Mouse (Mus musculus) hindbrain, embryonic 12.5 days (tissue): ENCODE data around the gene Rtp1. TPM values are rescaled to one million over a fixed set of nuclear protein-coding genes. Genes with fewer than 3 reads are reported as not detected.

ENCODE experiments used
- ATAC-seq: fragments of 200-750 bp; cut with Nextera tagmentation; 2 replicates; pipeline ENCODE4 v1.8.0; 2017; ENCODE audit warnings: moderate TSS enrichment; ENCODE audit not compliant: low FRiP score
- H3K27ac ChIP-seq: fragments of 300-500 bp; sonication (generic); 2 replicates; pipeline ENCODE4 v1.5.1; 2016; ENCODE audit warnings: mild to moderate bottlenecking
- H3K27me3 ChIP-seq: fragments of 300-500 bp; sonication (generic); 2 replicates; pipeline ENCODE4 v1.6.1; 2016; ENCODE audit warnings: mild to moderate bottlenecking
- H3K36me3 ChIP-seq: fragments of 300-500 bp; sonication (generic); 2 replicates; pipeline ENCODE4 v1.6.1; 2016; ENCODE audit warnings: mild to moderate bottlenecking
- H3K4me1 ChIP-seq: fragments of 300-500 bp; sonication (generic); 2 replicates; pipeline ENCODE4 v1.6.1; 2016
- H3K4me2 ChIP-seq: fragments of 300-500 bp; sonication (generic); replicated peaks from 2 replicates; pipeline ENCODE4 v1.6.1; 2016; ENCODE audit warnings: mild to moderate bottlenecking
- H3K4me3 ChIP-seq: fragments of 300-500 bp; sonication (generic); 2 replicates; pipeline ENCODE4 v1.5.1; 2016; ENCODE audit warnings: mild to moderate bottlenecking
- H3K9ac ChIP-seq: fragments of 300-500 bp; sonication (generic); 2 replicates; pipeline ENCODE4 v1.6.1; 2016; ENCODE audit warnings: mild to moderate bottlenecking, moderate library complexity
- H3K9me3 ChIP-seq: fragments of 300-500 bp; sonication (generic); replicated peaks from 2 replicates; pipeline ENCODE4 v1.6.1; 2016; ENCODE audit warnings: mild to moderate bottlenecking
- WGBS: fragments of 180-500 bp; shearing (Covaris S2); methylation state at CpG from one replicate; pipeline ENCODE4 v1.1.7; 2016; 5-methylcytosine and 5-hydroxymethylcytosine counted together
- polyA plus RNA-seq: library from polyadenylated mRNA; unstranded; fragments of >200 nt; fragmentation: Nextera tagmentation; extraction: Ambion mirVana; gene quantifications from 2 replicates; pipeline ENCODE4 v1.2.1, GENCODE M21; 2016

Gene Rtp1
- polyA plus RNA-seq, 1 experiment from 2014 or later, result not detected

- Histone ChIP-seq H3K4me1 (no peaks in the 10 kb centered on the region), H3K27ac (no peak overlapping the region), H3K4me3 (no peak overlapping the region), H3K36me3 (no peaks in the 10 kb centered on the region), H3K27me3 (no peaks in the 10 kb centered on the region), H3K9ac (no peak overlapping the region), H3K4me2 (no peak overlapping the region), H3K9me3 (no peaks in the 10 kb centered on the region)
- WGBS, result 66% methylated on average over 7 of the region's 7 CpGs
- ATAC-seq, result no peak
These were observed 30.1 kb downstream of the Rtp1 start for GRCm38 (mm10) chr16:23458906-23459588.

- H3K4me3 ChIP-seq, result no peak overlapping the region
- no peak for ATAC-seq
- no peak overlapping the region for H3K27ac ChIP-seq
These were observed 34.9 kb downstream of the Rtp1 start for GRCm38 (mm10) chr16:23463671-23464347.

GRCm38 (mm10) chr16:23471551-23471950 lies 42.6 kb downstream of the Rtp1 start:
- no peaks in the 10 kb centered on the region for H3K4me1 ChIP-seq
- no peak overlapping the region for H3K4me2 ChIP-seq
- H3K27ac ChIP-seq, result no peak overlapping the region
- no peaks in the 10 kb centered on the region for H3K27me3 ChIP-seq
- peaks cover 10% of the 10 kb centered on the region for H3K36me3 ChIP-seq
- 93% methylated on average over 6 of the region's 6 CpGs for WGBS
- H3K9ac ChIP-seq, result no peak overlapping the region
- no peaks in the 10 kb centered on the region for H3K9me3 ChIP-seq
- H3K4me3 ChIP-seq, result no peak overlapping the region
- ATAC-seq, result no peak

More at GRCm38 (mm10) chr16:23463671-23464347, 34.9 kb downstream of the Rtp1 start:
- no peaks in the 10 kb centered on the region for H3K9me3 ChIP-seq
- no peaks in the 10 kb centered on the region for H3K36me3 ChIP-seq
- H3K4me2 ChIP-seq, result no peak overlapping the region
- H3K4me1 ChIP-seq, result no peaks in the 10 kb centered on the region
- WGBS, result 90% methylated on average over 4 of the region's 4 CpGs
- H3K27me3 ChIP-seq, result no peaks in the 10 kb centered on the region
- no peak overlapping the region for H3K9ac ChIP-seq

- peaks cover 10% of the 10 kb centered on the region for H3K36me3 ChIP-seq
- H3K9ac ChIP-seq, result no peak overlapping the region
- no peaks in the 10 kb centered on the region for H3K27me3 ChIP-seq
- H3K4me2 ChIP-seq, result no peak overlapping the region
- no peak overlapping the region for H3K27ac ChIP-seq
- no peaks in the 10 kb centered on the region for H3K4me1 ChIP-seq
- no peaks in the 10 kb centered on the region for H3K9me3 ChIP-seq
- WGBS, result 75% methylated on average over 3 of the region's 3 CpGs
- no peak overlapping the region for H3K4me3 ChIP-seq
- ATAC-seq, result no peak
These were observed 43.1 kb downstream of the Rtp1 start for GRCm38 (mm10) chr16:23472046-23472445.

- H3K4me3 ChIP-seq, result no peak overlapping the region
- H3K36me3 ChIP-seq, result no peaks in the 10 kb centered on the region
- no peak overlapping the region for H3K27ac ChIP-seq
- 90% methylated on average over 4 of the region's 4 CpGs for WGBS
- H3K27me3 ChIP-seq, result no peaks in the 10 kb centered on the region
- ATAC-seq, result no peak
- H3K4me1 ChIP-seq, result no peaks in the 10 kb centered on the region
- H3K9me3 ChIP-seq, result no peaks in the 10 kb centered on the region
- H3K9ac ChIP-seq, result no peak overlapping the region
- no peak overlapping the region for H3K4me2 ChIP-seq
These were observed 46.7 kb downstream of the Rtp1 start for GRCm38 (mm10) chr16:23475651-23476050.

- no peak for ATAC-seq
- H3K9me3 ChIP-seq, result no peaks in the 10 kb centered on the region
- H3K4me3 ChIP-seq, result no peak overlapping the region
- H3K36me3 ChIP-seq, result no peaks in the 10 kb centered on the region
- no peak overlapping the region for H3K4me2 ChIP-seq
- H3K4me1 ChIP-seq, result no peaks in the 10 kb centered on the region
- no peak overlapping the region for H3K9ac ChIP-seq
- no peaks in the 10 kb centered on the region for H3K27me3 ChIP-seq
- no peak overlapping the region for H3K27ac ChIP-seq
These were observed 47.7 kb downstream of the Rtp1 start for GRCm38 (mm10) chr16:23476598-23476997.

GRCm38 (mm10) chr16:23479872-23480603 lies 51.1 kb downstream of the Rtp1 start:
- Histone ChIP-seq H3K36me3 (peaks cover 22% of the 10 kb centered on the region), H3K27me3 (no peaks in the 10 kb centered on the region), H3K4me3 (no peak overlapping the region), H3K27ac (no peak overlapping the region), H3K9me3 (no peaks in the 10 kb centered on the region), H3K9ac (no peak overlapping the region), H3K4me1 (no peaks in the 10 kb centered on the region), H3K4me2 (no peak overlapping the region)
- 82% methylated on average over 7 of the region's 7 CpGs for WGBS
- no peak for ATAC-seq

GRCm38 (mm10) chr16:23482218-23482617 lies 53.3 kb downstream of the Rtp1 start:
- no peak overlapping the region for H3K9ac ChIP-seq
- no peaks in the 10 kb centered on the region for H3K9me3 ChIP-seq
- no peak overlapping the region for H3K27ac ChIP-seq
- WGBS, result 36% methylated on average over 3 of the region's 3 CpGs
- H3K36me3 ChIP-seq, result peaks cover 30% of the 10 kb centered on the region
- H3K4me2 ChIP-seq, result no peak overlapping the region
- H3K4me1 ChIP-seq, result no peaks in the 10 kb centered on the region
- H3K4me3 ChIP-seq, result no peak overlapping the region
- no peak for ATAC-seq
- no peaks in the 10 kb centered on the region for H3K27me3 ChIP-seq

- no peak overlapping the region for H3K4me3 ChIP-seq
- H3K9ac ChIP-seq, result no peak overlapping the region
- H3K4me1 ChIP-seq, result no peaks in the 10 kb centered on the region
- no peak for ATAC-seq
- WGBS, result 94% methylated on average over 12 of the region's 12 CpGs
- no peak overlapping the region for H3K27ac ChIP-seq
- H3K27me3 ChIP-seq, result no peaks in the 10 kb centered on the region
- H3K36me3 ChIP-seq, result peaks cover 34% of the 10 kb centered on the region
- H3K4me2 ChIP-seq, result no peak overlapping the region
- no peaks in the 10 kb centered on the region for H3K9me3 ChIP-seq
These were observed 53.9 kb downstream of the Rtp1 start for GRCm38 (mm10) chr16:23482846-23483245.

GRCm38 (mm10) chr16:23483292-23483691 lies 54.4 kb downstream of the Rtp1 start:
- 91% methylated on average over 10 of the region's 10 CpGs for WGBS
- Histone ChIP-seq H3K4me2 (no peak overlapping the region), H3K4me3 (no peak overlapping the region), H3K27ac (no peak overlapping the region), H3K4me1 (no peaks in the 10 kb centered on the region), H3K36me3 (peaks cover 34% of the 10 kb centered on the region), H3K9ac (no peak overlapping the region), H3K9me3 (no peaks in the 10 kb centered on the region), H3K27me3 (no peaks in the 10 kb centered on the region)
- no peak for ATAC-seq
